Mouse (Mus musculus) erythroid progenitor cell, adult 5-6 weeks (primary cell): ENCODE data around the gene Olfr1445. TPM values are rescaled to one million over a fixed set of nuclear protein-coding genes. Genes with fewer than 3 reads are reported as not detected.

ENCODE experiments used
- ATAC-seq: replicated peaks from 2 replicates; pipeline ENCODE4 v1.8.0; 2016; ENCODE audit warnings: moderate number of reproducible peaks, mild to moderate bottlenecking, moderate TSS enrichment, inconsistent platforms; ENCODE audit not compliant: poor library complexity, low FRiP score, severe bottlenecking
- total RNA-seq, 2 experiments: library from RNA; stranded (forward) in 1 of 2; stranded (reverse) in 1 of 2; fragments of 150-400 nt in 1 of 2; fragments of 186-747, 209-891 nt in 1 of 2; gene quantifications; 2 replicates each; pipeline versions ENCODE4 v1.2.3 to v1.2.4; 2015 to 2017; ENCODE audit warnings: low replicate concordance in 2 of 2

Olfr1445 gene
- not detected in 2 replicates for total RNA-seq (2015; ENCODE audit: low replicate concordance)
- total RNA-seq (2017; ENCODE audit: low replicate concordance) = not detected in 2 replicates

DNA sequence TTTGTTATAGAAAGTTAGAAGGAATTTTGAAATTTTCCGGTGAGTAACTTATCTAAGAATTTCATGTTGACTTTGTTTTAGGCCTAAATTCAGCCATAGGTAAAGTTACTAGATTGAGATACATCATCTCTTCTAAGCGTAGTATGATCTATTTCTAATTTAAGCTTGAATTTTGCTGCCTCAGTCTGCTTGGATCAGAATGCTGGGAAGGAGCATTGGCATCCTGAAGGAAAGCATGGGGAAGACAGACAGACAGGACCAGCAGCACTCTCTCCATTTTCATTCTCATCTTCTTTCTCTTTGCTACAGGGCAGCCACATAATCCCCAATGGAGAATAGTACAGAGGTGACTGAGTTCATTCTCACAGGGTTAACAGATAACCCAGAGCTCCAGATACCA, at the start of gene Olfr1445:
Gene Olfr1445, plus strand, starts transcription at position 301 of the 400 bp plus-strand sequence.
- no peak for ATAC-seq

DNA sequence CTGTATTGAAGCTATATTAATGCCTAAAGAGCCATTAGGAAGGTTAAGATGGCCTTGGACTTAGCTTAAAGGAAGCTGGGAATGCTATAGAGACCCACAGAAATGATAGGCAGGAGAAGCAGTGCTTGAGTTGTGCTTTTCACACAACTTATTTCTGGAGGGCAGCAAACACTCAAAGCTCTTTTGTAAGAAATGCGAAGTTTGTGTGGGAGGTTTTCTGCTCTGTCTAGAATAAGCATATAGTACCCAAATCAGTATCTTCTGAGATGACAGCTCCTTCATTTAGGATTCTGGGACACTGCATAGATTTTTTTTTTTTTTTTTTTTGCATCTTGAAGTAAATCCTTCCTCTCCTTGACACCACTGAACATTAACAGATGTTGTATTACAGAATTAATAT, 45.1 kb upstream of the Olfr1445 start:
- no peak for ATAC-seq

DNA sequence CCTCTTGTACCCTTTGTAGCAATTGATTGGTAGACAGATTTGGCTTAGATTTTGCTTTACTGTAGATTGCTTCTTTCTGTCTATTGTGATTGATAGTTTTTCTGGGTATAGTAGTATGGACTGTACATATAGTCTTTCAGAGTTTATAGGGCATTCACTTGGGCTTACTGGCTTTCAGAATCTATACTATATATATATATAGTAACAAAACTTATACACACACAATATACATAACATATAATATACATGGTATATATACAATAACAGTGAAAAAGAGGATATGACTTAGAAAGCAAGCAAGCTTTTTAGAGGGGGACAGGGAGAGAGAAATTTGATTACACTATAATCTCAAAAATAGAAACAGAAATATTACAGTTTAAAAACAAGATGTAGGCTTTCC, 37.3 kb upstream of the Olfr1445 start, which contains the start of gene Gm5244:
Gene Gm5244, plus strand, starts transcription at position 301 of the 400 bp plus-strand sequence.
- no peak for ATAC-seq

DNA sequence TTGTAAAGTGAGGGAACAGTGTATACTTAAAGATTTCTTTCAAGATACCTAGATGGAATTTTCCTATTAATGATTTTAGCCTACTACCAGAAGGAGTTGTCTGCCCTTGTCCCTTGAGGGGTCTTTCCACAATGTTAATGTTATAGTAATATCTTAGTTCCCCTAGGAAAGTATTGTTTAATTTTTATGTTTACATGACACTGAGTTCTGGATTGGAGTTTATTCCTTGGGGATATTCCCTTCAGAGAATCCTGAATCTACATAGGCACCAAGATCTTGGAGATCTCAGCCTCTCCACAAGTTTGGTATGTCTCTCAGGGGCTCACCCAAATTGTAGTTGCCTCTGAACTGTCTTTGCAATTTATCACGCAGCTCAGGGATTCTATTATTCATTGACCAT, 26.7 kb upstream of the Olfr1445 start, which contains the start of gene Olfr1444:
Gene Olfr1444, plus strand, starts transcription at position 301 of the 400 bp plus-strand sequence.
- no peak for ATAC-seq

DNA sequence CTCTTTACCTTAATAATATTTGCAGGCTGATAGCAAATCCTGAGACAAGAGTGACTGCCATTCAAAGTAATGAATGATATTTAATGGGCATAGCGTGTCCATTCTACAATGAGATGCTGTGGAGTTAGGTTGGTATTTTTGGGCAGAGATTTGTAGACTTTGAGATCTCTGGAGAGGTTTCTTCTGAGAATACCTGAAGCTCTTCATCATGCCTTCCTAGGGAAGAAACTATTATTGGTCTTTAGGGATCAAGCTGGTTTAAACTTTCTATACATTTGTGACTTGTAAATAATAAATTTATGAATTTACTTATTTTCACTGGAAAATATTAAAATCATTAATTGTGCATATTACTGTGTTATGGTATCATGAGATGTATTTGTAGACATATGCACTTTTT, 9.8 kb downstream of the Olfr1445 start, which contains the start of gene Olfr1446:
Gene Olfr1446, minus strand, starts transcription at position 101 of the 400 bp plus-strand sequence.
- ATAC-seq = no peak

DNA sequence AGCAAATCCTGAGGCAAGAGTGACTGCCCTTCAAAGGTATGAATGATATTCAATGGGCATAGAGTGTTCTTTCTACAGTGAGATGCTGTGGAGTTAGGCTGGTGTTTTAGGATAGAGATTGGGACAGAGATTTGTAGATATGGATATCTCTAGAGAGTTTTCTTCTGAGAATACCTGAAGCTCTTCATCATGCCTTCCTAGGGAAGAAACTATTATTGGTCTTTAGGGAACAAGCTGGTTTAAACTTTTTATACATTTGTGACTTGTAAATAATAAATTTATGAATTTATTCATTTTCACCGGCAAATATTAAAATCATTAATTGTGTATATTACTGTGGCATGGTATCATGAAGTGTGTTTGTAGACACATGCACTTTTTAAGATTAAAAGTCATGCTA, 20.0 kb downstream of the Olfr1445 start, which contains the start of gene Olfr1447:
Gene Olfr1447, minus strand, starts transcription at position 101 of the 400 bp plus-strand sequence.
- ATAC-seq = no peak

DNA sequence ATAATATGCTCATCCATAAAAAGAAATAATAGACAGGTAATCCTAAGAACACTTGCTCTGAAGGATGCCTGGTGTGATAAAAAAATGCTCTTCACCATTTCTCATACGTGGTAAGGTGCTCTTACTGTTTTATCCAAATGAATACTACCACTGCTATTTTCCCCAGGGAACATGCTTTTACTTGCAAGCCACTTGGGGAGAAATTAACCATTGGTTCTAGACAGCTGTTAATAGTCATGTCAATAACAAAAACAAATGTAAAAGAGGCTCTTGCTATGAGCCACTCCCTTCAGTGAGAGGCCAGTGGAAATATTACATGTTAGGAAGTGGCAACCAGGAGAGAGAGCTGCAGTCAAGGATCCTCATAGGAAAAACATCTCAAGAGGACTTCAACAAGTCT, 40.7 kb downstream of the Olfr1445 start, which contains the start of gene Olfr1448:
Gene Olfr1448, minus strand, starts transcription at position 101 of the 400 bp plus-strand sequence.
- ATAC-seq = no peak

DNA sequence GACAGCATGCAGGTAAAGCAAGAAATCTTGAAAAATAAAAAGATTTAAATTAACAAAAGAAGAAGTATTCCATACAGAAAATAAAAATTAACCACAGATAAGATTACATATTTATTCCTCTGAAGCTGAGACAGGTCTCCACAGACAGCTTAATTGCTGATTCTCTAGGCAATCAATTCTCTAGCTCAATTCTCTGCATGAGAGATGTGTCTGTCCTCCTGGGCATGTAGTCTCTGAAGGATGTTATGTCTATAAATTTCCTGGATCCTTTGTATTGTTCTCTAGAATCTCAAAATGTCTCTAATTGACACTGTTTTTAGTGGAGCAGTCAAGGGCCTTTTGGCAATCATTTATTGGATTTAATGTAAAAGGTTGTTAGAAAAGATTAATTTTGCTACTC, 46.9 kb downstream of the Olfr1445 start, which contains the start of gene Olfr1449:
Gene Olfr1449, plus strand, starts transcription at position 301 of the 400 bp plus-strand sequence.
- no peak for ATAC-seq

Other genes starting within 250 kb of the Olfr1445 start
- not detected in 2 replicates for gene Olfr1442, start 213.4 kb upstream of the Olfr1445 start, total RNA-seq (2015; ENCODE audit: low replicate concordance)
- 0.23 TPM in 1 of 2 replicates, not detected in the other for gene Olfr1442, start 213.4 kb upstream of the Olfr1445 start, total RNA-seq (2017; ENCODE audit: low replicate concordance)
- gene Olfr1443, start 205.7 kb upstream of the Olfr1445 start, total RNA-seq (2015; ENCODE audit: low replicate concordance) = not detected in 2 replicates
- not detected in 2 replicates for gene Olfr1443, start 205.7 kb upstream of the Olfr1445 start, total RNA-seq (2017; ENCODE audit: low replicate concordance)
- not detected in 2 replicates for gene Keg1, start 188.1 kb upstream of the Olfr1445 start, total RNA-seq (2015; ENCODE audit: low replicate concordance)
- gene Keg1, start 188.1 kb upstream of the Olfr1445 start, total RNA-seq (2017; ENCODE audit: low replicate concordance) = not detected in 2 replicates
- 6.7 and 20.2 TPM in 2 replicates for gene Cntf, start 118.2 kb upstream of the Olfr1445 start, total RNA-seq (2015; ENCODE audit: low replicate concordance)
- gene Cntf, start 118.2 kb upstream of the Olfr1445 start, total RNA-seq (2017; ENCODE audit: low replicate concordance) = 3.6 and 5.0 TPM in 2 replicates
- 101 and 140 TPM in 2 replicates for gene Zfp91, start 87.7 kb upstream of the Olfr1445 start, total RNA-seq (2015; ENCODE audit: low replicate concordance)
- gene Zfp91, start 87.7 kb upstream of the Olfr1445 start, total RNA-seq (2017; ENCODE audit: low replicate concordance) = 140 and 154 TPM in 2 replicates
- gene Lpxn, start 87.7 kb upstream of the Olfr1445 start, total RNA-seq (2015; ENCODE audit: low replicate concordance) = 0.84 and 2.9 TPM in 2 replicates
- gene Lpxn, start 87.7 kb upstream of the Olfr1445 start, total RNA-seq (2017; ENCODE audit: low replicate concordance) = 1.3 and 3.2 TPM in 2 replicates
- gene Gm5244, start 37.2 kb upstream of the Olfr1445 start, total RNA-seq (2015; ENCODE audit: low replicate concordance) = not detected in 2 replicates
- gene Gm5244, start 37.2 kb upstream of the Olfr1445 start, total RNA-seq (2017; ENCODE audit: low replicate concordance) = not detected in 2 replicates
- not detected in 2 replicates for gene Olfr1444, start 26.6 kb upstream of the Olfr1445 start, total RNA-seq (2015; ENCODE audit: low replicate concordance)
- gene Olfr1444, start 26.6 kb upstream of the Olfr1445 start, total RNA-seq (2017; ENCODE audit: low replicate concordance) = not detected in 2 replicates
- gene Olfr1446, start 9.7 kb downstream of the Olfr1445 start, total RNA-seq (2015; ENCODE audit: low replicate concordance) = not detected in 2 replicates
- not detected in 2 replicates for gene Olfr1446, start 9.7 kb downstream of the Olfr1445 start, total RNA-seq (2017; ENCODE audit: low replicate concordance)
- gene Olfr1447, start 19.9 kb downstream of the Olfr1445 start, total RNA-seq (2015; ENCODE audit: low replicate concordance) = not detected in 2 replicates
- not detected in 2 replicates for gene Olfr1447, start 19.9 kb downstream of the Olfr1445 start, total RNA-seq (2017; ENCODE audit: low replicate concordance)
- not detected in 2 replicates for gene Olfr1448, start 40.6 kb downstream of the Olfr1445 start, total RNA-seq (2015; ENCODE audit: low replicate concordance)
- gene Olfr1448, start 40.6 kb downstream of the Olfr1445 start, total RNA-seq (2017; ENCODE audit: low replicate concordance) = not detected in 2 replicates
- not detected in 2 replicates for gene Olfr1449, start 47.0 kb downstream of the Olfr1445 start, total RNA-seq (2015; ENCODE audit: low replicate concordance)
- not detected in 2 replicates for gene Olfr1449, start 47.0 kb downstream of the Olfr1445 start, total RNA-seq (2017; ENCODE audit: low replicate concordance)
- gene Olfr1450, start 66.4 kb downstream of the Olfr1445 start, total RNA-seq (2015; ENCODE audit: low replicate concordance) = not detected in 2 replicates
- gene Olfr1450, start 66.4 kb downstream of the Olfr1445 start, total RNA-seq (2017; ENCODE audit: low replicate concordance) = not detected in 2 replicates
- not detected in 2 replicates for gene Olfr1451, start 111.2 kb downstream of the Olfr1445 start, total RNA-seq (2015; ENCODE audit: low replicate concordance)
- gene Olfr1451, start 111.2 kb downstream of the Olfr1445 start, total RNA-seq (2017; ENCODE audit: low replicate concordance) = not detected in 2 replicates
- not detected in 2 replicates for gene Olfr1453, start 144.5 kb downstream of the Olfr1445 start, total RNA-seq (2015; ENCODE audit: low replicate concordance)
- gene Olfr1453, start 144.5 kb downstream of the Olfr1445 start, total RNA-seq (2017; ENCODE audit: low replicate concordance) = not detected in 2 replicates
- not detected in 2 replicates for gene Olfr1454, start 176.8 kb downstream of the Olfr1445 start, total RNA-seq (2015; ENCODE audit: low replicate concordance)
- gene Olfr1454, start 176.8 kb downstream of the Olfr1445 start, total RNA-seq (2017; ENCODE audit: low replicate concordance) = not detected in 2 replicates
- gene Olfr1457, start 214.0 kb downstream of the Olfr1445 start, total RNA-seq (2015; ENCODE audit: low replicate concordance) = not detected in 2 replicates
- not detected in 2 replicates for gene Olfr1457, start 214.0 kb downstream of the Olfr1445 start, total RNA-seq (2017; ENCODE audit: low replicate concordance)
- gene Olfr1458, start 222.9 kb downstream of the Olfr1445 start, total RNA-seq (2015; ENCODE audit: low replicate concordance) = not detected in 2 replicates
- gene Olfr1458, start 222.9 kb downstream of the Olfr1445 start, total RNA-seq (2017; ENCODE audit: low replicate concordance) = not detected in 2 replicates